Mouse (Mus musculus) Muller cell, postnatal 12 days (primary cell): Measurements from ENCODE around the gene Sigirr.

Experiments
- DNase-seq: peaks from one replicate; pipeline ENCODE4 v3.0.0-alpha.2; 2015; ENCODE audit errors: inconsistent ontology term

Gene Sigirr

DNA sequence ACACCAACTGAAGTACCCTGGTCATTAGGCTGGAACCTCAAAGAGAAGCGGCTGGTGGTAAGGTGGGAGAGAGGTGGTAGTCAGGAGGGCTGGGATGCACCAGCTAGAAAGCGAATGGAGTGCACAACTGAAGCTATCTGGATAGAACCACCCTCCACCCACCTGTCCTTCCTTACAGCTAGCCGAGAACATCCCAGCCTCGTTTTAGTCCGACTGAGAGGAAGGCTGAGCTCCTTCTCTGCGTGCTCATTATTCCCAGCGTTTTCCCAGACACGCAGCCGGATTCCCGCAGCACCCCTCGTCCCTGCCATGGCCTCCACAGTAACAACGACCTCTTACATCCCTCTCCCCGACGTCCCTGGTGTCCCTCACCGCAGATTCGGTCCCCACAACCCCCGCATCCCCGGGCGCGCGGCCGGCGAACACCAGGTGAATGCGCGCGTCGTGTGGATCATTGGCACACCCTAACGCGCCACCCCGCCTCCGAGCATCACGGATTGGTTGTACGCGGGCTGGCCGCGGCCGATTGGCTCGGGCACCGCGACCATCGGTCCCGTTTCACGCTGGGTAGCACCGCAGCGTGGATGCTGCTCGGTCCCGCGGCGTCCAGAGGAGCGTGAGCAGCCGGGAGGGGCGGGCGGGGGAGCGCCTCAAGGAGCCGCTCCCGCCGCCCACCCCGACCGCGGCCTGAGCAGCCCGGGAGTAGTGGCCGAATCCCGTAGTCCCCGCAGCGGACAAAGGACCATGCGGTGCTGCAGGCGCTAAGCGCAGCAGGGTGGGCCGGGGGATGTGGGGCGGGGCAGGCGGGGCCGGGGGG is 39.7 kb downstream of the Sigirr start, which contains the start of gene B4galnt4:
B4galnt4 (plus strand) TSS at position 679 of the 817 bp plus-strand sequence.
- peak; percentile 83 for DNase-seq

DNA sequence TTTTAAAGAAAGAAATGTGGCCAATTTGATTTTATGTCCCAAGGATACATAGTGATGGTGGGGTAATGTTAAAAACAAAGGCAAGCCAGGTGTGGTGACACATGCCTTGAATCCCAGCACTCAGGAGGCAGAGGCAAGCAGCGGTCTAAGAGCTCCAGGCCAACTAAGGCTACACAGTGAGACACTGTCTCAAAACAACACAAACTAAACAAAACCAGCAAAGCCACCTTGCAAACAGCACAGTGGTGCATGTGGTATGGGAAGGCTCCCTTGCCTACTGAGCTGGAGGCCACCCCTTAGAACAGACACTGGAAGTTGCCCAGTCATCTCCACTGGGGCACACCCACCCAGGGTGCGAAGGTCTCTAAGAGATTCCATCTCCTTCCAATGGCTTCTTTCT is 40.4 kb downstream of the Sigirr start:
- DNase-seq = no peak

DNA sequence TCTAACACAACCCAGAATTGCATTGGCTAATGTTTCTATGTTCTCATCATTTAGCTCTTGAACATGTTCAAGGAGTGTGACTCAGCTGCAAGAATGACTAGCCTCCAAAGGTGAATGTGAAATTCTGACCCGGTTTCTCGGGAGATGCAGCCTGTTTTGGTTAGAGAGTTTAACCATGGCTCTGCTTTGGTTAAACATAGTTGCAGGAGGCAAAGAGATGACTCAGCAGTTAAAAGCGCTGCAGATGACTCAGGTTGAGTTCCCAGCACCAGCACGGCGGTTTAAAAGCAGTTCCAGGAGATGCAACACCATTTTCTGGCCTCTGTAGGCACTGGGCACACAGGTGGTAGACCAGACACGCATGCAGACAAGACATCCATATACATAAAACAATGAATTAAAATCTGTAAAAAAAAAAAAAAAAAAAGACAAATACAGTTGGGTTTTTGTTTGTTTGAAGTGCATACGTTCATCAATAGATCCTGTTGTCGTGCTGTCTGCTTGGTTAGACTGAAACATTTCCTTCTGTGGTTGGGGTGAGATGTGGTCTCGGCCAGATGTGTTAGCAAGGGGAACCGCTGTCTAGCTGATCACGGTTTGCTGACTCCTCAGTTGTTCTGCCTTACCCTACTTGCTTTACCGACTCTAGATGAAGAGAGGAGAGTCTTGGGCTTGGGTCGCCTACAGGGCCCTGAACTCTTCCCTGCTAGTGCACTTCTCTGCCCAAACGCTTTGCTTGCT is 41.6 kb downstream of the Sigirr start:
- DNase-seq = no peak

DNA sequence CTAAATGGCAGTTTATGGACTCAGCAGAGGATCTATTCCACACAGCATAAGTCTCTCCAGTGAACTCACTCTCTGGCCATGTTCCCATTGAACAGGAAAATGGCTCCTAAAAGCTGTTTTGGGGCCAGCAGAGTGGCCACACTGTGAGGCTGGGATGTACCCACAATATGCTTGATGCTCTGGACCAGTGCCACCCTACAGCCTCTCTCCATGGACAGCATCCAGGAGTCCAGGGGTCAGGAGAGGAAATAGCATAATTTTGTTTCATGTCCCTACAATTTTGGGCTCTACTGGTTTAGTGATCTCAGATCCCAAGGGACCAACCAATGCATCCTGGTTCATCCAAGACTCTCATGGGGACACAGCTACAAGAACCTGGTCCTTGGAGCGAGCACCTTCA is 42.8 kb downstream of the Sigirr start:
- DNase-seq = no peak

DNA sequence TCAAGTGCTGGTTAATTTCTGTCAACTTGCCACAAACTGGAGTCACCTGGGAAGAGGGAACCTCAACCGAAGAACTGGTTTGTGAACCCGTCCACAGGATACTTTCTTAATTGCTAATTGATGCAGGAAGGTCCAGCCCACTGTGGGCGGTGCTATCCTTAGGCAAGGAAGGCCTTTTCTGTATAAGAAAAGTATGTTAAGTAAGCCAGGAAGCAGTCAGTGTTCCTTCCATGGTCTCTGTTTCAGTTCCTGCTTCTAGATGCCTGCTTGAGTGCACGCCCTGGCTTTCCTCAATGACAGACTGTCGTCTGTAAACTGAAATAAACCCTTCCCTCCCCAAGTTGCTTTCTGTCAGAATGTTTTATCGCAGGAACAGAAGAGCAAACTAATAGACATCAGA is 43.4 kb downstream of the Sigirr start:
- DNase-seq = no peak

DNA sequence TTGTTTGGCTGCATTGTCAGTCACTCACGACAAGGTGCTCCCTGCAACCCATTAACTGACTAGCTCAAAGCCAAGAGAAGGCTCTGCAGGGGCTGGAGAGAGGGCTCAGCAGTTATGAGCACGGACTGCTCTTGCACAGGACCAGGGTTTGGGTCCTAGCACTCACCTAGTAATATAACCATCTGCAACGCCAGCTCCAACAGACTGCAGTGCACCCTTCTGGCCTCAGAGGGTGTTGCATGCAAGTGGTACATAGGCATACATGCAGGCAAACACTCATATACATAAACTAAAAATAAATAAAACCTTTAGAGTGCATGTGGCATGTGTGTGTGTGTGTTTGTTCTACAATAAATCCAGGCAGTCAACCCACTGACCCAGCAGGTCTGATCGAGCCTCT is 44.6 kb downstream of the Sigirr start:
- DNase-seq = no peak

DNA sequence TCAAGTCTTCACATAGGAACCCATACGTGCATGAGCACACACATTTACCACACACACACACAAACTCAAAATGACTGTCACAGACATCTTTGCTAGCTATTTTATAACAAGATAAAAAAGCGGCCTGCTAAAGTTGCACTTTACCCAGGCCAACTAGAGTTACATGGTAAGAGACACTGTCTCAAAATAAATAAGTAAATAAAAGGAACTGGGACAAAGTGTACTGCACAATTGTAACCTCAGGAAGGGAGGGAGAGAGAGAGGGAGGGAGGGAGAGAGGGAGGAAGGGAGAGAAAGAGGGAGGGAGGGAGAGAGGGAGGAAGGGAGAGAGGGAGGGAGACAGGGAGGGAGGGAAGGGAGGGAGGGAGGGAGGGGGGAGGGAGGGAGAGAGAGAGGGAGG is 48.0 kb downstream of the Sigirr start:
- DNase-seq = no peak

DNA sequence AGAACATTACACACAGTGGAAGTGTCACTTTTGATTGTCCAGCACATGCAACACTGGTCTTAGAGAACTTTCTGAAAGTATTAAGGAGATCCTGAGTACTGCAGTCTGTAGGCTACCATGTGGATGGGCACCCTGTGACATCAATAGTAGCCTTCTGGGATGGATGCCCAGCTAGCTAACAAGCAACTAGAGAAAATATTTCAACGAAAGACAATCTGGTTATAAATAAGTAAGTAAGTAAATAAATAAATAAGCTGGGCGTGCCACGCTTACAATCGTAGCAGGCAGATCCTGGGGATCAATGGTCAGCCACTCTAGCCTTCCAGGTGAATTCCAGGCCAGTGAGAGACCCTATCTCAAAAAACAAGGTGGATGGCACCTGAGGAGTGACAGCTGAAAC is 48.4 kb downstream of the Sigirr start:
- no peak for DNase-seq

DNA sequence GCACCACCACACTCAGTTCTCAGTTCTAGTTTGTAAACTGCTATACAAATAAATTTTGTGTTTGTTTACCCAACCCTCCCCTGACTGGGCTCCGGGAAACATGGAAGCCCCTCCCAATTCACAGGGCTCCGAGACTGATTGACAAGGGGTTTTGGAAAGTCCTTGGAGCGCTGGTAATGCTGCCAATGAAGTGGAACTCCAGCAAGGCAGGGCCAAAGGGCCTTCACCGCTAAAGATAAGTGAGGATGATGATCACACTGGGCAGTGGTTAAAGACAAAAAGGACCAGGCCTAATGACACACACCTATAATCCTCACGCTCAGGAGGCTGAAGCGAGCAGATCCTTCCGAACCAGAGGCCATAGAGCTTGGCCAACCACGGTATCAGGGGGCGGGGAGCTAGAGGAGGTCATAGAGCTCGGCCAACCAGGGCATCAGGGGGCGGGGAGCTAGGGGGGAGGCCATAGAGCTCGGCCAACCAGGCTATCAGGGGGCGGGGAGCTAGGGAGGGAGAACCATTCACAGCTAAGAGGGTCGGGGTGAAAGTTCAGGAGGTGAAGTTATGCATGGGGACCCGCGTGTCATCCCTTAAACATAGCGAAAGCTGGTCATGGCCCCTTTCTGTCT is 49.2 kb downstream of the Sigirr start:
- no peak for DNase-seq

DNA sequence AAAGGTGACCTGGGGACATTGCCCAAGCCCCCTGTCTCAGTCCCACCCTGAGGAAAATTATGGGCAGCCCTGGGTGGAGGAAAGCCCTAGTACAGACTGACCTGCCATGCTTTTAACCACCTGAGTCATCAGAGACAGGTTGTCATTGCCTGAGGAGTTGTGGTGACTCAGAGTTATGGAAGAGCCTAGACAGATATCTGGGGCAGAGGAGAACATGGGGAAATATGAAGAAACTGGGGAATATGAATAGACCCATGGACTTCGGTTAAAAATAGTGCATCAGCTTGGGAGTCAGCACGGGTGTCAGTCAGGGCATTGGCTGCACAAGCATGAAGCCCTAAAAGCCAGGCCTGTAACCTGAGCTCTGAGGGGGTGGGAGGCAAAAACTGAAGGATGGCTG is 51.0 kb downstream of the Sigirr start:
- DNase-seq = no peak

DNA sequence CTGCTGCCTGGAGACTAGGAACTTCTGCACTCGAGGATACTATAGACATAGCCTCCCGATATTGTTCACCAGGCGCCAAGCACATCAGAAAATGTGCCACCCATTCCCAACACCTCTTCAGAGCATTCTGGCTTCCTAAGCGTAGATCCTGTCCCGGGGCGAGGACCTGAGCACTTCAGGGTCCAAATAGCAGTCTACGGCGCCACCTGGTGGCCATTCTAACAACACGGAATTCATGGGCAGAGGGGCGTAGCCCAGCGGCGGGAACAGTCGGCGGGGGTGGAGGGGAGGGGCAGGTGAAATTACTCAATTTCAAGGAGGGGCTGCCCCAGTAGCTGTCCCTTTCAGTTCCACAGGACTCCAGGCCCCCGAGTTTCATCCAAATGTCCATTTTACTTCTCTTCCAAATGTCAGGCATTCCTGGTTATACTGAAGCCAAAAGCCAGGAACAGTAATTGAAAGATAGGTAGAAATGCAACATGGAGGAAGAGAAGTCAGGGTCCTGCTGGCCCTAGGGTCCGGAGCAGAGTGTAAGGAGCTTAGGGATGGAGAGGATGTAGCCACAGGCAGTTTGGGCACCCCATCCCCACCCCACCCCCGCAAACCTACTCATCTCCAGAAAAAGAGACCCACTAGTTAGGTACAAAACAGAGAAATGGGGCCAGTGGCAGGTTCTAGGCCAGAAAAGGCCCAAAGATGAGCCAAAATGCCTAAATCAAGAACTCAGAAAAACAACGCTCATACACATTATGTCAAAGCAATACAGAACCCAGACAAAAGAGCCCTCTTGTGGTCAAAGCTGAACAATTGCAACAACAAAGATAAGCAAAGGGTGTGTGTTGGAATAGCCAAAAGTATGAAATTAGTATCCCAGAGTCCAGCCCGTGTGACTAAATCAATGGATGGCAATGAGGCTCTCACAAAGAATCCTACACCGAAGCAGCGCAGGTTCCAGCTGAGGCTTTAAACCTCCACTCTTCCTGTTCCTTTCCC is 51.9 kb downstream of the Sigirr start:
- peak; percentile 93 for DNase-seq

DNA sequence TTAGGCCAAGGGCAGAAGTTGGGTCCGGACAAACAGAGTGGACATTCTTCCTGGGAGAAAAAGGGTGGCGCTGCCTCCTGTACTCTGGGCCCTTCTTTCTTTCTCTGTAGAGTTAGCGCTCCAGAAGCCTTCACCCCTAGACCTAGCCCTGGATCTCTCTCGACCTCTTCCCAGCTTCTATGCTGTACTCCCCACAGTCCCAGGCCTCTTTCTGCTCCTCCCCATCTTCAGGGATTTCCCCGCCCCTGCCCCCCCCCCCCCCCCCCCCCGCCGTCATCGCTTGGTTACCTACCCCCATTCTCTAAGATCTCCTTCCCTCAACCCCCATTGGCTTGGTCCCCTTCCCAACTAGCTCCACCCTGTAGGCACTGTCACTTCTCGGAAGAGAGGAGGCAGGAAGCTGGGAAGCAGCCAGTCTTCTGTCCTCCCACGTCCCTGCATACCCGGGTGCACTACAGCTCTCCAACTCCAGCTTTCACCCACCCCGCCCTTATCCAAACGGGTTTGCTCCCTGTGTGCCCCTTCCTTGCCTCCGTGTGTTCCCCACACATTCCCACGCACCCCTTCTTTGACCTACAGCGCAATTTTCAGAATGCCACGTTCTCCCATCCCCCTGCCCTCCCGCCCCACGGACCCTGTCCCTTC is 52.7 kb downstream of the Sigirr start:
- peak; percentile 97 for DNase-seq

DNA sequence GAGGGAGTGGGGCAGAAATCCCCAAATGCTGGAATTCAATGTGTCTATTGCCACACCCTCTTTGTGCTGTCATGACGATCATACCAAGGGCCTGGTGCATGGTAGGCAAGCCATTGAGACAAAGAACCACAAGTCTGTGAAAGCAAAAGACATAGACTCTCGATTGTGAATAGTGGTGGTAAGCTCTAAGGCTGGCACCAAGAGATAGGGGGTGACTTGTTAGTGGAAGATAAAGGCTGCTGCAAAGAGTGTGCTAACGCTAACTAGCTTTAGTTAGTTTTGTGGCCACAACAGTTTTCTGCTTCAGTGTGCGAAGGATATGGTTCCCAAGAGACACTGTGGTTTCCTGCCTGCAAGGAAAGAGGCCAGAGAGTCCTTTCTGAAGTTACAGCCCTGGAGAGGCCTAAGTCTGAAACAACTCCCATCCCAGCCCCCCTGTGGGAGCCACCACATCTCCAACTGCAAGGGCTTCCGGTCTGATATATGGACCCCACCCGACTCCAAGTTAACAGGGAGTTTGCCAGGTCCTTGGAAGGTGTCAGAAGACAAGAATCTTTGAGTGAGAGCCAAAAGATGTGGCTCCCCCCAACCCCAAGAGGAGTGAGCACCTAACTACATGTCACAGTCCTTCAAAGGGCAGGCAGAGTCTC is 53.3 kb downstream of the Sigirr start:
- peak; percentile 14 for DNase-seq

DNA sequence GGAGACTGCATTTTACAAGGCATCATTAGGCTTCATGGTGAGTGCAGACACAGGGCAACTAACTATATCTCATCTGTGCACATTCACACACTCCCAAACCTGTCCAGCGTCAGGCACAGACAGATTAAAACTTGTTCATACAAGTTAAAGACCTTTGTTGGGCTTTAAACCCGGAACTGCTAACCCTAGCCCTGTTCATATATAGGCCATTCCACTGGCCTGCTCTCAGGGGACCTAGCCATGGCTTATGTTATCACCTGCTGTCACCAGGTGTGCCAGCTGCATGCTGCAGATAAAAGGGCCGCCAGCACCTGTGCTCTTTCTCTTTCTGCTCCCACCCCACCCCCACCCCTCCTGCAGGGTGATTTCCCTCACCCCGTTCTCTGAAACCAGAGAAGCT is 57.8 kb downstream of the Sigirr start:
- DNase-seq = no peak

DNA sequence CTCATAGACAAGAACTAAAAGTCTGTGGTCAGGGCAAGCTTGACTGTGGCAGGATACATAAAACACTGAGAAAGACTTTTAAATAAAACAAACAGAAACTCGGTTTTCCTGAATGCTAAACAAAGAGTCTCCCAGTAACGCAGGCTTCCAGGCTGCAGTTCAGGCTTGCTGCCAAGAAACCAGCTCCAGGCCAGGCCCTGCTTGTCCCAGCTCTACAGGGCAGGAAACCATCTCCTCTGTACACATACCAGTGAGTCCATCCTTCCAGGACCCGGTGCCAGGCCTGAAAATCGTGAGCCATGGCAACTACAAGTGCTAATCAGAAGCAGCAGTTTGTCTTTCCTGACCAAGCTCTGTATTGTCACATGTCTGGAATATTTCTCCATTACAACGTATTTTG is 58.7 kb downstream of the Sigirr start:
- DNase-seq = peak; percentile 87
